Mouse (Mus musculus): ENCODE measurements around the gene Uncx.
A peak's percentile ranks its signal among the peaks of the same experiment; 100 is the strongest.

Uncx gene

DNA sequence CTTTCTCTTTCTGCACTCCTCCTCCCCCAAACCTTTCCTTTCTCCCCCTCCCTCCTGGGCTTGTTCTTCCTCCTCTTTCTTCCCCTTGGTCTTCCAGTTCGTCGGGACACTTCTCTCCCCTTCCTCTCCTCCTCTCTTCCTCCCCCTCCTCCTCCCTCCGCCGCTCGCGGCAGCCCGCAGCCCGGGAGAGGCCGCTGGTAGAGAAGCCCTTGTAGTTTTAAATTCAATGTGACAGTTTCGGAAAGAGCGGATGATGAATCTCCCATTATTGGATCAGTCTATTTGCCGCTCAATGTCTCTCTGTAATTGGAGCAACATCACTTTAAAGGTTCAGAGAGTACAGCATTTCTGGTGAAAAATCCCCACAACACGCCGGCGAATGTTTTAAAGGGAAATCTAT lies at the start of gene Uncx:
Gene Uncx (plus strand): TSS at position 281 of the 400 bp plus-strand sequence.
- no peak for DNase-seq (ENCODE audit: low read depth, low spot score)

- DNase-seq (ENCODE audit: low read depth, low spot score) = no peak
Observed at GRCm38 (mm10) chr5:139493690-139494089, 49.6 kb upstream of the Uncx start.

DNA sequence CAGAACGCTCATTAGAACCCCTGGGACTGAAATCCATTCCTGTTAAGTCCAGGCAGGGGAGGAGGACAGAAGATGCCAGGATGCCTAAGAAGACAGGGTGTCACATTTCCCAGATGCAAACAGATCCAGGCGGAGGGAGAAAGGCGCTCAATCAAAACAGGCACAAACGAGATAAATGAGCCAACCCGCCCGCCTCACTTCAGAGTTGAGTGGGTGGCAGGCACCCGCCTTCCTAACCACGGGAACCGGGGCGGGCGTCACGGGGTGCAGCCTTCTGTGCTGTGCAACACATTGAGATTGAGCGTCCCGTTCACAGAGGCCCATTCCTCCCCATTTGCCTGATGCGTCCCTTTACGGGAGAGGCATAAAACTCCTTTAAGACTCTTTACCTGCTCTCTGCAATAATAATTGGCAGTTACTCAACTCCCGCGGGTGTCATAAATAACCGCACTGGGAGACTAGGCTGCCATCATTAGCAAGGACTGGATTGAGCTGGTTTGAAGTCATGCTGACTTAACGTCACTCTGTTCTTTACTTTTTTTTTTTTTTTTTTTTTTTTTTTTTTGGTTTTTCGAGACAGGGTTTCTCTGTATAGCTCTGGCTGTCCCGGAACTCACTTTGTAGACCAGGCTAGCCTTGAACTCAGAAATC lies 48.1 kb upstream of the Uncx start:
- no peak for DNase-seq (ENCODE audit: low read depth, low spot score)

DNA sequence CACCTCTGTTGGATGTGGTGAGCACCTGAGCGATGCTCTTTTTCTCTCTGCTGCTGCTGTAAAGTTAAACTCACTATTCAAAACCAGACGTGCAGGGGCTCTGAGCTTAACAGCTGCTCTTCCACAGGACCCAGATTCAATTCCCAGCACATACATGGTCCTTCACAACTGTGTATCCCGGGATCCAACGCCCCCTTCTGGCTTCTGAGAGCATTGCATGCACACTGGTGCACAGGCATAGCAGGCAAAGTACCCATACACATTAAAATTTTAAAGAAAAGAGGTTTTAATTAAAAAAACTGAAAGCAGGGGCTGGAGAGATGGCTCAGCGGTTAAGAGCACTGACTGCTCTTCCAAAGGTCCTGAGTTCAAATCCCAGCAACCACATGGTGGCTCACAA lies 46.4 kb upstream of the Uncx start:
- no peak for DNase-seq (ENCODE audit: low read depth, low spot score)

- DNase-seq (ENCODE audit: low read depth, low spot score) = no peak
Observed at GRCm38 (mm10) chr5:139498791-139499190, 44.5 kb upstream of the Uncx start.

DNA sequence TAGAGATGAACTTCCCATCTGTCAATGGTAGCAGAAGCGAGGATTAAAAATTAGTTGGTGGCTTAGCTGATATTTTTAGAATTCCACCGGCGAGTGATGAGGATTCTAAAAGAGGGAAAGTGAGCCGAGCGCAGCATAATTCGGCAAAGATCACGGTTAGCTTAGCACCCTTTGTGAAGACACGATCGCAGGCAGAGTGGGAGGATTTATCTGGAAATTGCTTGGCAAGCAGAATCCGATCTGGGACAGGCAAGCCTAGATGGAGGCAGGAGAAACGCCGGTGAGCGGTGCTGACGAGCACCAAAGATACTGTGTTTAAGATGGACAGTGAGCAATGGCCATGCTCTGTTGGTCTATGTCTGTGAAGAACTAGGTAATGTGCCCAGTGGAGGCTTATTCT lies 41.0 kb upstream of the Uncx start:
- DNase-seq (ENCODE audit: low read depth, low spot score) = no peak

DNA sequence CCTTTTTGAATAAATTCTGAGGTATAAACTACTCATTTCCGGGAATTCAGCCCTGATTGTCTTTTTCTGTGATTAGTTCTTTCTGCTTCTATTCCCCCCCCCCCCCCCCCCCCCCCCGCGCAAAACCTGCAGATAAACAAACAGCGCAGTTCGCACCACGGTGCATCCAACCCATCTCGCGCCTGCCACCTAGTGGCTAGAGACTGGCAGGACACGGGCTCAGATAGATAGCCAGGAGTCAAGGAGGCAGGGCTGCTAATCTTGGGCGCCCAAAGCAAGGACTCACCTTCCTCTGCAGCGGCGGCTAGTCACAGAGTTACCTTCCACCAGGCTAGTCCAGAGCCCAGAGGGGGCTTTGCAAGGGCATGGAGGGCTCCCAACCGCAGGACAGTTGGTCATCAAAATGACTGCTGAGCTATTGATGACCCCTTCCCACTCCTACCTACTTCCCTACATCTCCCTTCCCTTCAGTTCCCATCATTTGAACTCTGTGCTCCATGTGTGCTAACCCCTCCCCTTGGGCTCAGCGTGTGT lies 38.2 kb upstream of the Uncx start:
- DNase-seq (ENCODE audit: low read depth, low spot score) = peak; percentile 77

GRCm38 (mm10) chr5:139506207-139506606 lies 37.1 kb upstream of the Uncx start:
- DNase-seq (ENCODE audit: low read depth, low spot score) = peak; percentile 91

DNA sequence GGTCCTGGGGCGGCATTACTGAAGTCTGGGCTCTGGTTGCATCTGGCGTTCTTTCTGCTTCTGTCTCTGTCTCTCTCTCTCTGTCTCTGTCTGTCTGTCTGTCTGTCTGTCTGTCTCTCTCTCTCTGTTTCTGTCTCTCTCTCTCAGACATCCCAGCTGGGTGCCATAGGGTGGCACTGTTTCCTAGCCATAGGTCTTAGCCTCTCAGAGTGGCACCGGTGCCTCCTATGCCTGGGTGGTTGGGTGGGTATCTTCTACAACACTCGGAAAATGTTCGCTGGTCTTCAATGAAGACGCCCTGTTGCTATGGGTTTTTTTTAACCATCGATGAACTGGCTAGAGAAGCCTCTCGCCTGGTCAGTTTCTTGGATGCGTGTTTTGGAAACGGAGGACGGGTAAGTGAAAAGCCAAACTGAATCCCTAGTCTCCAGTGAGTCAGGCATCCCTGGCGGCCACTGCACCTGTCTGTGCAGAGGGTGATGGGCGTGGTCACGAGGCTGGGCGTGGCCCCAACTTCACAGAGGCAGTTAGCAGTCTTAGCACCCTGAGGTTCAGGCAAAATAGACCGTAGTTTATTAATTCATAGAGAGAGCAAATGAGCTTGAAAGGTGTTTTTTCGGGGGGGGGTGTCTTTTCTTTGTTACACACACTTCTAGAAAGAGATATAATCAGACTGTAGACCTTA lies 32.5 kb upstream of the Uncx start:
- DNase-seq (ENCODE audit: low read depth, low spot score) = peak; percentile 50

- DNase-seq (ENCODE audit: low read depth, low spot score) = no peak
Observed at GRCm38 (mm10) chr5:139512201-139512600, 31.1 kb upstream of the Uncx start.

- DNase-seq (ENCODE audit: low read depth, low spot score) = no peak
Observed at GRCm38 (mm10) chr5:139516281-139516680, 27.0 kb upstream of the Uncx start.

DNA sequence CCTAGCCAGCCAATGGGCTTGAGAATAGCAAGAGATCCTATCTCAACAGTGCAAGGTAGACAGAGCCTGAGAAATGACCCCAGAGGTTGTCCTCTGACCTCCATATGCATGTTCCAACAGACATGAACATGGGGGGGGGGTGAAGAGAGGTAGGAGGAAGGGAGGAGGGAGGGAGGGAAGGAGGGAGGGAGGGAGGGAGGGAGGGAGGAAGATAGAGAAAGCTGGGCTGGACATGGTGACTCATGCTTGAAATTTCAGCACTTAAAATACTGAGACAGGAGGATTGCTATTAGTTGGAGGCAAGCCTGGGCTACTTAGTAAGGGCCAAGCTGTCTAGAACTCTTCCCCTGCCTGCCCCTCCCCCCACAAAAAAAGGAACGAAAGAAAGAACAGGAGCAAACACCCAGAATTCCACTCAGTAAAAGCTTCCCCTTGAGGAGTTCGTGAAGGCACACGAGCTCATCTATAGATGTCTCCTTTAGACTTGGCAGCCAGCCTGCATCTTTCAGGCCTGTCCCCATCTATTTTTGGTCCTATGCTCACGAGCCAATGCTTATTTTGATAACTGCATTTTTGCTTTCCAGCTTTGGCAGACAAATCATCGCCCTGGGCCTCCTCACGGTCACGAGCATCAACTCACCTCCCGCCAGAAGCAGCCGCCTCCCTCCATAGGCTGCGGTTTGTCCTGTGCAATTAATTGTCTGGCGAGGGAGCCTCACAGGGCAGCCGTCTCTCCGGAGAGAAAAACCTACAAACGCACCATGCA lies 23.0 kb upstream of the Uncx start:
- DNase-seq (ENCODE audit: low read depth, low spot score) = no peak

DNA sequence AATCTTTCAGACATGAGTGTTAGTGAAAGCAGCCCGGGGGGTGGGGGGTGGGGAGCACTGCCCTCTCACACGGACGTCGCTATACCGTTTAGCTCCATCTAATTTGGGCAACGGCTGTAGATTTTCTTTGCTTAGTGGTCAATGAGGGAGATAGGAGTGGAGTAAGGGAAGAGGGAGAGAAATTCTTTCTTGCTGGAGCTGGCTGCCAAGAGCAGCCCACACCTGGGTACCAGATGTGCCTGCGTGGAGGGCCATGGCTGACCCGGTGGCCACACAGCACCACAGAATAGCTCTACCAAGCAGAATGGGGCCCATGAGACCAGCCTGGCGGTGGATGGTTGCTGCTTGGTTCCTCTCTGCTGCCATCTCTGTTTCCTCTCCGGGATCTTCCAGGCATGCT lies 21.3 kb upstream of the Uncx start:
- DNase-seq (ENCODE audit: low read depth, low spot score) = no peak

DNA sequence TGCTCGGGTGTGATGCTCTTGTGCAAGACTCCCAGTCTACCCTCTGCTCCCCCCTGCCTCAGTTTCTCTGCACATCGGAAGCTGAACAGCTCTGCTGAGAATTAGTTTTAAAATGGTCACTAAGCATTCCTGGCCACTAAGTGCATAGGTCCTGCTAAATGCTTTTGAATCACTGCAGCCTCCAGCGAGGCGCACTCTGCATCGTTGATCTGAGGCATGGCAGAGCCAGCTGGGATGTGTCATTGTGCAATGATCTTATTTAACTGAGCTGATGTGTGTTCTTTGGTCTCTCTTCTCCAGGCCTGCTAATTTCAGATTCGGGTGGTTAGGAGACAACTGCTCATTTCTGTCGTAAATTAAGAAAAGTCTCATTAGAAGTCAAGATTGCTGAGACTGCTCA lies 14.4 kb upstream of the Uncx start:
- no peak for DNase-seq (ENCODE audit: low read depth, low spot score)

DNA sequence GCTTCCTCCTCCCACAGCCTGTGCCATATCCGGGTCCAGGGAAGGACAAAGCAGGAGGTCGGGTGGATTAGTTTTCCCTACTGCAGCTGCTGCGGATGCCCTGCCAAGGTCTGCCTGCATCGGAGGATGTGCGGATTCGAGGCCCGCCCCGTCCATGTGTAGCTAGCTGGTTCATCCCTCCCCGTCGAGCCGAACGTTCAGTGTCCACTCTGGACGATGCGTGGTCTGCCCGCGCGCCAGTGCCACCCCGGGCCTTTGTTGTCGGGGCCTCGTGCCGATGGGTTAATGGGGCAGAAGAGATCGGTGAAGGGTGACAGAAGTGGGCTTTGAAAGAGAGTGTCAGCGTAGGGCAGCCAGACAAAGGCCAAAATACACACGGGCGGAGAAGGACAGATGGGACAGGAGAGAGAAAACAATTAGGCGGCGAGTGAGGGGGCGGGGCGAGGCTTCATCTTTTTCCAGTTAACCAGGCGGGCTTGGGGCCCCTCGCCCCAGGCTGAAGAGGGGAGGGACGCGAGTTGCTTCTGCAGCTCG lies 7.8 kb upstream of the Uncx start:
- DNase-seq (ENCODE audit: low read depth, low spot score) = no peak

GRCm38 (mm10) chr5:139536211-139536910 lies 6.9 kb upstream of the Uncx start:
- no peak for DNase-seq (ENCODE audit: low read depth, low spot score)

- DNase-seq (ENCODE audit: low read depth, low spot score) = no peak
Observed at GRCm38 (mm10) chr5:139536911-139537738, 6.2 kb upstream of the Uncx start.

DNA sequence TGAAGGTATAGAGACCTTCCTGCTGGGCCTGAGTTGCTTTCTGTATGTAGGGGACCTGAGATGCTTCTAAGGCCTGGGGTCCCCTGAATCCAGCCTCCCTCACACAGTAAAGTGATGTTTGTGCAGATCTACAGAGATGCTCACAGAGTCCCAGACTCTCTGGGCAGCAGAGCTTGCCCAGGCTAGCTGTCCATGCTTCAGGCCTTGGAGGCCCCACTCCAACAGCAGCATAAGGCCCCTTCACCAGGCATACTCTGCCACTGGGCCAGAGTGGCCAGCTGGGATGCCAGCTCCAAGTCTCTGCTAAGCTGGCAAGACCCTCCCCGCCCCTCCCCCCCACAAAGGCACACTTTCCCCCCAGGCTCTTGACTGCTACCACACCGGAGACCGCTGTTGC lies 5.6 kb upstream of the Uncx start:
- DNase-seq (ENCODE audit: low read depth, low spot score) = no peak

DNA sequence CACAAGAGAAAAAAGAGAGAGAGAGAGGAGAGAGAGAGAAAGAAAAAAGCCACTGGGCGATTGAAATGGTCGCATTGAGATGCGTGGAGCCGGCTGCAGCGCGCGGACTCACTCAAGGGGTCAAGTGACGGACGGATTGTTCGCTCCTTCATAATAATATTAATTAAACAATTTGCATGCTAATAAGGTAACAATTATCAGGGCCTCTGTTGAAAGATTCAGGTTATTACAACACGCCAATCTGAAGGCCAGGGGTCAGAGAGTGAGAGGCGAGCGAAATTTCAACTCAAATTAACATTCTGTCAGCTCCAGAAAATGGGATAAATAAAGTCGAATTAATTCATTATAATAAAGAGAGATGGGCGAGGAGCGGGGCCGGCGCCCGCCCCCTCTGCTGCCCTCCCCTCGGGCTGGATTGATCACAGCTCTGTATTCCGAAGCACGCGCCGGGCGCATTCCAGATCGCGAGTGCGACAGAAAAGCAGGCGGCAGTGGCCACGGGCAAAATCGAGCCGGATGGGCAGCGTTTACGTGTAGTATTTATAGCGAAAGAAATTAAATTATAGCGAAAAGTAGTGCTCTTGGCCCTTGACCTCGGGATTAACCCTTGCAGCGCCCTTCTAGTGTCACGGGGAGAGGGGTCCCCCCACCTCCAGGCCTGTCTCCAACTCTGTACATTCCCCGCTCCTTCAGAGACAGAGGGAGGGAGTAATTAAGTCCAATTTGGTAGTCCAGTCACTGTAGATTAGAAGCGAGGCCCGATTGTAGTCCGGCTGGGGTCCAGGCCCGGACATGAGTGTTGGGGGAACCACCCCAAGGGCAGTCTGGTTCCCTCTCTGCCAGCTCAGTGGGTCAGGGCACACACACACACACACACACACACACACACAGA lies 1.9 kb upstream of the Uncx start:
- no peak for DNase-seq (ENCODE audit: low read depth, low spot score)

DNA sequence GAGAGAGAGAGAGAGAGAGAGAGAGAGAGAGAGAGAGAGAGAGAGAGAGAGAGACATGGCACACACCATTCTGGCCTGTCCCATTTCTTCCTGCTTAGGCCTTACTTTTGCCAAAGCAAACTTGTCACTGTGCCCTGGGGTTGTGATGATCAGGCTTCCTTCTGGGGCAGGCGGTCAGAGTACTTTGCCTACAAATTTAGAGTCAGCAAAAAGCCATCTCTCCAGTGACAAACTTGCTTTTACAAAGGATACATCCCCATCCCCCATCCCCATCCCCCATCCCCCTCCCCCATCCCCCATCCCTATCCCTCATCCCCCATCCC lies 1.3 kb upstream of the Uncx start:
- DNase-seq (ENCODE audit: low read depth, low spot score) = no peak

Measured in ES-CJ7 (cell line).